Mouse (Mus musculus) B cell, adult 67 days (primary cell): ENCODE results near the gene Zfp276. TPM values are rescaled to one million over a fixed set of nuclear protein-coding genes. Genes with fewer than 3 reads are reported as not detected.

Source experiments
- total RNA-seq, 2 experiments: library from RNA; stranded (reverse); gene quantifications; 4 replicates each; pipeline ENCODE4 v1.2.4; 2023

The Zfp276 gene
- total RNA-seq: 10 to 100 TPM; 36.3 to 39.3 TPM

GRCm38 (mm10) chr8:123254099-123254885 lies at the start of gene Zfp276, which contains the start of gene Vps9d1:
Gene Zfp276, plus strand, starts transcription at chr8:123254195.
Gene Vps9d1, minus strand, starts transcription at chr8:123254348.

DNA sequence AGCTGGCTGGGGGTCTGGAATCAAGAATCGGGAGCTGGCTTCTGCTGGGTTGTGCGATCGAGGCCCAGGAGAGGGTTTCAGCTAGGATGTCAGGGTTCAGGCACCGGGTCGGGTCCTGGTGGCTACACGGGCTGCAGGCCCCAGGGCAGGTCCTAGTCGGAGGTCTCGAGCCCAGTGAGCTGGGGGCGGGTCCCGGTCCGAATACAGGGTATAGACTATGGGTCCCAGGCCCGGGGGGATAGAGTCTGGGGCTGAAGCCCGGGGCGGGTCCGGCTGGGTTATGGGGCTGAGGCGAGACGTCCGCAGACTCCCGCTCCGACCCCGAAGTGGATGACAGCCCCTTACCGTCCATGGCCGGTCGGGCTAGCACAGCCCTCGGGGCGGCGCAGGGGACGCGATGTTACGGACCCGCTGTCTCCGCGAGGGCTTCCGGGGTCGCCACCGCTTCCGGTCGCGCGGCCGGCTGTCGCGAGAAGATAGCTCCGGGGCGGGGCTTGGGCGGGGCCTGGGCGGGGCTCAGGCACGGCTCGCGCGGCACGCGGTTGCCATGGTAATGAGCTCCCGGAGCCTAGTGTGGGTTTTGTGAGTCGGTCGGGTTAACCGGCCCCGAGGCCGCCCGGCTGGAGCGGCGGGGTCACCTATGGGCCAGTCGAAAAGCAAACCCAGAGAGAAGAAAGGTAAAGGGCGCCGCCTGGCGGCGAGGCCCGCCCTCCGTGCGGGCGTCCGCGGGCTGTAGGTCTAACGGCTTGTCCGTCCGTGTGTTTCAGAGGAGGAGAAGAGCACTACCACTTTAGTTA lies 41.5 kb upstream of the Zfp276 start, which contains the start of the genes Chmp1a and Spata33:
Chmp1a (minus strand) TSS at position 443 of the 797 bp plus-strand sequence.
Spata33 (plus strand) TSS at position 512 of the 797 bp plus-strand sequence.

DNA sequence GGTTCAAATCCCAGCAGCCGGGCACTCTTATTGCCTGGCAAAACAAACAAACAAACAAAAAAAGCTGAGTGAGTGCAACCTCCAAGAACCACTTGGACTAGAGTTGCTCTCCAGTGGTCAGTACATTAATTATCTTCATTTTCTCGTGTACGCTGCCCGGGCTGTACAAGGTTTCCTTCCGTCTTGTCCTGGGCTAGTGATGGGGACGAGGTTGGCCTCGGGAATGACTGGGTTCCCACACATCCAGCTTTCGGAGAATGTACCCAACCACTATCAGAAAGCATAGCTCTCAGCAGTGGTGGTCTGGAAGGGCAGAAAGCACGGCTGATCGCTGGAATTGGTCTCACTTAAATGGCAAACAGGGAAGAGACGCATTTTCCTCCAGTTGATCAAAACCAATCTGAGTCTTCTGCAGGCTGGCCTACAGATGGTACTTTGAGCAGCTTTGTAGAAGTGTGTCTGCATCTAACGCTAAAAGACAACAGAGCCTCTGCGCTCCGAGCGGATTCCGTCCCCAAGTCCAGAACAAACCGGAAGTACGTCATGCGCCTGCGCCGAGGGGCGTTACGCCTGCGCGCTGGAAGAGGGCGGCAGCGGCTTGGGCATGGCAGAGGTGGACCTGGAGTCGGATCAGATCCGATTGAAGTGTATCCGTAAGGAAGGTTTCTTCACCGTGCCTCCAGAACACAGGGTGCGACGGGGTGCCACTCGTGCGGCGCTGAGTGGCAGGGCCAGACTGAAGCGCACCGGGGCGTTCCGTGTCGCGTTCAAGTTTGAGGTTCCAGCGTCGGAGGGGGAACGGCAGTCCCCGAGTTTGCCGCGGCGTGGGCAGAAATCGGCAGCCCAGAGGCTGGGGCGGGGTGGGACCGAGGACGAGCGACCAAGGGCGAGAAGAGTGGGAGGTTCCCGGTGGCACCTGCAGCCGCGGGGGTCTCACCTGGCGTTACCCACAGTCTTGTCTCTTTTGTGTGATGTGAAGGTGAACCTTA lies 29.4 kb upstream of the Zfp276 start, which contains the start of gene Cdk10:
Cdk10 (plus strand) TSS at position 565 of the 989 bp plus-strand sequence.

DNA sequence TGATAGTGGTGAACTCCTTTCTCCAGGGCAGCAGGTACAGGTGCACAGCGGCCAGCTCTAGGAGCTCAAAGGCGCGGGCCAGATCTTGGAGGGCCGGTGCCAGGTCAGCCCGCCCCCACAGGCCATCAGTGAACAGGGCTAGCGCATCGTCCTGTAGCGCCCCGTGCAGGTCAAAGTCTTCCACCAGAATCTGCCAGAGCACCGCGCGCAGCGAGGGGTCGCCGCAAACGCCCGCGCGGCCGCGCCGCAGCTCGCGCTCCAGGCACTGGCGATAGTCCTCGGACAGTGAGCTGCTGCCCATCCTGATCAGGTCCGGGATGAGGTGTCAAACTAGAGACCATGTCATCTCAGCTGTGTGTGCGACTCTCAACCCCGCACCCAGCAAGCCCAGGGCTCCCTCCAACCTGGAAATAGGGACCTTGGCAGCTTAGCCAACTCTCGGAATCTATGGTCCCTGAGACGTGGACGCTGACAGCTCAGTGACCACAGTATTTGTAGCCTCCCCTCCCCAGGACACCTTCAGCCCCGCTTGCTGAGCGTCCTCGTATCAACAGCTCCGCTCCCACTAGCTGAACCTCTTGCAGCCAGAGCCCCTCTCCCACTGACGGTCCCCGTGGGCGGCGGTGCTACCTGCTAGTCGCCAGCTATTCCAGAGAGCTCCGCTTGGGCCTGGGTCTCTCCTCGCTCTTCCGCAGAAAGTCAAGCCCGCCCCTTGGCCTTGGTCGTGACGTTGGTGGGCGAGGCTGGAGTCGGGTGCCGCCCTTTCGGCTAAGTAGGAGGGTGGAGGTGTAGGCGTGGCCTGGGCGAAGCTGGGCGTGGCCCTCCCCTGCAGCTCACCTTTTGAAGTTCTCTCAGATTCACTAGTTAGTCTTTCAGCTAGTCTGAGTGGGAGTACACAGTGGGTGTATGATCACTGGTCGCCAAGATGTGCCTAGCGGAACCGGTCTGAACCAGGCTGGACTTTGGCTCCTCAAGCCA lies 18.2 kb upstream of the Zfp276 start, which contains the start of gene Spata2l:
Spata2l (minus strand) TSS at position 714 of the 978 bp plus-strand sequence.

GRCm38 (mm10) chr8:123318467-123318911 lies 64.5 kb downstream of the Zfp276 start, which contains the start of gene Fanca:
Gene Fanca, minus strand, starts transcription at chr8:123318576.

Other genes starting within 250 kb of the Zfp276 start
- 100 to 1,000 TPM; 265 to 270 TPM for gene Ankrd11, start 211.9 kb upstream of the Zfp276 start, total RNA-seq
- 10 to 100 TPM; 61.9 to 70.8 TPM for gene Spg7, start 191.3 kb upstream of the Zfp276 start, total RNA-seq
- 1,000 to 10,000 TPM; 1,422 to 1,477 TPM for gene Rpl13, start 151.8 kb upstream of the Zfp276 start, total RNA-seq
- not detected for gene Cpne7, start 136.8 kb upstream of the Zfp276 start, total RNA-seq
- not detected for gene Sult5a1, start 95.9 kb upstream of the Zfp276 start, total RNA-seq
- gene Dpep1, start 68.0 kb upstream of the Zfp276 start, total RNA-seq: not detected
- gene Chmp1a, start 41.4 kb upstream of the Zfp276 start, total RNA-seq: 10 to 100 TPM; 78.8 to 88.5 TPM
- gene Spata33, start 41.4 kb upstream of the Zfp276 start, total RNA-seq: not detected
- 10 to 100 TPM; 63.8 to 86.4 TPM for gene Cdk10, start 29.4 kb upstream of the Zfp276 start, total RNA-seq
- 10 to 100 TPM in 1 of 2 experiments, 1 to 10 TPM in 1; 7.0 to 10.7 TPM for gene Spata2l, start 18.0 kb upstream of the Zfp276 start, total RNA-seq
- gene Vps9d1, start 153 bp downstream of the Zfp276 start, total RNA-seq: 10 to 100 TPM; 41.2 TPM
- gene Fanca, start 64.4 kb downstream of the Zfp276 start, total RNA-seq: 100 to 1,000 TPM in 1 of 2 experiments, 10 to 100 TPM in 1; 81.2 to 111 TPM
- under 1 TPM in 1 of 2 experiments, not detected in 1; 0.23 TPM for gene Spire2, start 78.5 kb downstream of the Zfp276 start, total RNA-seq
- 100 to 1,000 TPM; 282 to 288 TPM for gene Tcf25, start 119.6 kb downstream of the Zfp276 start, total RNA-seq
- under 1 TPM; 0.21 to 0.46 TPM for gene Mc1r, start 152.9 kb downstream of the Zfp276 start, total RNA-seq
- gene Tubb3, start 157.2 kb downstream of the Zfp276 start, total RNA-seq: not detected
- 10 to 100 TPM; 13.5 to 14.4 TPM for gene Def8, start 169.3 kb downstream of the Zfp276 start, total RNA-seq
- 10 to 100 TPM; 58.2 to 70.4 TPM for gene Afg3l1, start 223.7 kb downstream of the Zfp276 start, total RNA-seq